Mouse (Mus musculus): ENCODE measurements around the gene Tomm40l.

Gene Tomm40l

DNA sequence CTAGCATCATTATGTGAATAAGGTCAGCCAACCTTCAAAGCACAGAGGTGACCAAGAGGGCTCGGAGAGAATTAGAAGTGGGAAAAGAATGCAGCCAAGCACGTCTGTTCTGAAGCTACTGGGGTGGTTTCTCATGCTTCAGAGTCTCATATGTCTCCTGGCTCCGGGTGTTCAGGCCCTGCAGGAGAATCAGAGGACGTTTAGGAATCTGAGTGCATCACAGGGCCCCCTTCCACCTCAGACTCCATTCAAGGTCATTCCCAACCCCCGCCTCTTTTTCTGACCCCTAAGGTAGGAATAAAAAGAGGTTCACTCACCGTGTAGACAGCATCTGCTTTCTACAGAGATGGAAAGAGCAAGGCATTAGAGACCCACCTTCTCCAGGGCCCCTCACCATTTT lies 7.4 kb upstream of the Tomm40l start:
- DNase-seq (ENCODE audit: low spot score), result no peak

DNA sequence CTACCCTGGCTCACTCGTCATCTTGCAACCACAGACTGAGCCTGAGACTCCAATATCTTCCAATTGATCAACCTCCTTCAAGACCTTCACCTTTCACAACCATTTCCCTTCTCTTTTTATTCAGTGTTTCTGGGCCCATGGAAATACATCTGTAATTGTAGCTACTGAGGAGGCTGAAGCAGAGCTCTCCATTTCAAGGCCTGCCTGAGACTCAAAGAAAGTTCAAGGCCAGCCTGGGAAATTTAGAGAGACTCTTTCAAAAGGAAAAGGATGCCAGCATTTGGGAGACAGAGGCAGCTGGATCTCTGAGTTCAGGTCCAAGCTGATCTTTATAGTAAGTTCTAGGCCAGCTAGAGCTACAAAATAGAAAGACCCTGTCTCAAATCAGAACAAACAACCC lies 5.6 kb upstream of the Tomm40l start:
- DNase-seq (ENCODE audit: low spot score), result no peak

DNA sequence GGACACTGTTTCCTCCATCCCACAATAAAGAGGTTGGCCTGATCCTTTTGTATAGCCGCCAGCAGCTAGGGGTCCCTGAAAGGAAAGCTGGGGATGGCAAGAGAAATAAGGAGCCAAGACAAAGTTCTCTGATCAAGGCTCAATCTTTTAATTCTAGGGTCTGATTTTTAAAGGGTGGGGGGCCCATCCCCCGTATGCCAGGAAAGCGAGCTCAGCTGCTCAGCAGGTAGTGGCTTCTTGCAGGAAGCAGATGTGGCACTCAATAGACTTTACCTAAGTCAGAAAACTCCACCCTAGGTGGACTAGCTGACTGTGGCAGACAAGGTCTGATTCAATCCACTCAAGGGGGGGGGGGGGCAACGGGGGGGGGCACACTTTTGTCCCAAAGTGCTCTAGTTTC lies 4.5 kb upstream of the Tomm40l start:
- DNase-seq (ENCODE audit: low spot score), result no peak

DNA sequence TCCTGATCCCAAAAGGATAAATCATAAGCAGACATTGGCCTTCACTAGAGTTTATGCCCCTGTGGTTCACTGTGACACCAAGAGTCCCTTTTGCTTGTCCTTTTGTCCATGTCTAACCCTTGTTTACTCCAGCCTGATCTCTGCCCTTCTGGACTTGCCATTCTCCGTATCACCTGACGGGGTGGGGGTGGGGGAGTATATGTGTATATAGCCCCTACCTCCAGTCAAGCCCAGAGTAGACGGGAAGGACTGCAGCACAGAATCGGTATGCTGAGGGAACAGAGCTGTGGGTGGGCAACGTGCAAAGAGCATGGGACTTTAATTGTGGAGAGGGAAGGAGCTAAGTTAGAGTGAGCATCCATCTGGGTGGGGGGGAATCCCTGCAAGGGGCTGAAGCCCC lies 2.5 kb upstream of the Tomm40l start, which contains the start of gene Apoa2:
Gene Apoa2 (plus strand): TSS at position 198 of the 400 bp plus-strand sequence.
- no peak for DNase-seq (ENCODE audit: low spot score)

DNA sequence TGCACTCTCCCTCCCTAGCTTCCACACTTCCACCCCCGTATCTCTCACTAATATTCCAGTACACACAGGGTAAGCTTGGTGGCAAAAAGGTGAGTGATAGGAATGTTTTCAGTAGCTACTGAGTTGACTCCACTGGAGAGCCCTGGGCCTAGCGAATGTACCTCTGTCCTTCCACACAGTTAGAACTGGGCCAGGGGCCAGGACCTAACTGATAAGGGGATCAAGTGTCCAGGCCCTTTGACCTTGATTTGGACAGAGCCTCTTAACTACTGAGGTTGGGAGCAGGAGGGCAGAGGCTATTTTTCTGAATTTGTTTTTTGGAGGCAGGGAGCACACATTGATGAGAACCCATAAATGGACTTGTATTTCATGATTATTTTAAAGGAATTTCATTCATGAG lies 1.5 kb upstream of the Tomm40l start:
- DNase-seq (ENCODE audit: low spot score), result peak; percentile 76

DNA sequence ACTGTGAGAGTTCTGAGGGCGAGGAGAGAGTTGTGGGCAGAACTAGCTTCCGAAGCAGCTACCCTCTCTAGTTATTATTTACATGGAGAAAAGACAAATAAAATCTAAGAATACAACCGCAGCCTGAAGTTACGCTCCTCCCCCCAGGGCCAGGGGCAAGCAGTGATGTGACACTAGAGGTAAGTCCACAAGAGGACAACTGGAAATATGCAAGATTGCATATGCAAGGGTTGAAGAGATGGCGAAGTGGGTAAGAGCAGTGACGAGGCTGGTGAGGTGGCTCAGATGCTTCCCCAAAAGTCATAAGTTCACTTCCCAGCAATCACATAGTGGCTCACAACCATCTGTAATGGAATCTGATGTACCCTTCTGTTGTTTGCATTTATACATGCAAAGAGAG lies 854 bp upstream of the Tomm40l start:
- DNase-seq (ENCODE audit: low spot score), result no peak

DNA sequence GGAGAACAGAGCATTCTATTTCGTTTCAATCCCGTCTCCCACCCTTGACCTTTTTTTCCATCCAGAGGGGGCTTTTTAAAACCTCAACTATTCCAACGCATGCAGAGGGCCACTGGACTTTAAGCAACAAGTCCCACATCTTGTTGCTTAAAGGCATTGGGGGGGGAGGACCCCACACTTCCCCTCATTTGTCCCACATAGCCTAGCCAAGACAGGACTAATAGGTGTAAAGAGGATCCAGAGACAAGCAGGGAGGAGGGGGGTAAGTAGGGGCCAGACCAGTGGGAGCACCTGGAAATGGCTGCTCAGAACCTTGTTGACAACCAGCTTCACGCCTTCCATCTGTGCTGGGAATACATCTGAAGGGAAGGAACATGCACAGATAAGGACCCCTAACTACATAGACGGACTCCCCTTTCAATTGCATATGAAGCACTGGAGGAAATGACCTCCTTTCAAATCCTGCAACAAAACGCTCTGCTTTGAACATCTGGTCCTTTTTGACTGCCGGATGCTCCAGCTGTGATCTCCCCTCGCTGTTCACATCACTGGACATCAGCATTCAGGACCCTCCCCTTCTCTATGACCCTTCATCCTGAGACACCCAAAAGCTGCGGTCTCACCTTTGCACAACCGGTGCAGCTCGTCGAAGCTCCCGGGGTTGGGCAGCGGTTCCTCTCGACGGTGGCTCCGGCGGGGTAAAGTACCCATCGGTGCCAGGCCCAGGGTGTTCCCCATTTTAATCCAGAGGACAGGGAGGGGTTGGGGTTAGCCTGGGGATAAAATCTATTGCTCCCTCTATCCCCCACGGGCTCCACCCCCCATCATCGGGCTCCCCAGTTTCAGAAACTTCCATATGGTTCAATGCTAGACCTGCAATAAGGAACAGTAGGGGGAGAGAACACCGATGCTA lies 777 bp downstream of the Tomm40l start:
- DNase-seq (ENCODE audit: low spot score), result peak; percentile 59

DNA sequence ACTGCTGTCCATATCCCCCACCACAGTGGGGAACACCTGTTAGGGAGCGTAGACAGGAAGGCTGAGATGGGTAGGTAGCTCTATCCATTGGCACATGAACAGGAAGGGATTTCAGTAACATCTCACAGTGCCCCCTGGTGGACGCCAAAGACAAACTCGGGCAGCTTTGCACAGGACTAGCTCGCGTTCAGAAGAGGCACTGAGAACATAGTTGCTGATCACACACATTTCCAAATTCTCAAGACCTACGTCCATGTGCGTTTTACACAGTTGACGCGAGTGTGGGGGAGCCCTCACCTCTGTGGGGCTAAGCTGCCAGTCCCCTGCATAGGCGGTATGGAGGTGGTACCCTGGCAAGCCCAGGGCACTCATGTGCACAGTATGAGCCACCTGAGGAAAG lies 1.4 kb downstream of the Tomm40l start:
- peak; percentile 95 for DNase-seq (ENCODE audit: low spot score)

DNA sequence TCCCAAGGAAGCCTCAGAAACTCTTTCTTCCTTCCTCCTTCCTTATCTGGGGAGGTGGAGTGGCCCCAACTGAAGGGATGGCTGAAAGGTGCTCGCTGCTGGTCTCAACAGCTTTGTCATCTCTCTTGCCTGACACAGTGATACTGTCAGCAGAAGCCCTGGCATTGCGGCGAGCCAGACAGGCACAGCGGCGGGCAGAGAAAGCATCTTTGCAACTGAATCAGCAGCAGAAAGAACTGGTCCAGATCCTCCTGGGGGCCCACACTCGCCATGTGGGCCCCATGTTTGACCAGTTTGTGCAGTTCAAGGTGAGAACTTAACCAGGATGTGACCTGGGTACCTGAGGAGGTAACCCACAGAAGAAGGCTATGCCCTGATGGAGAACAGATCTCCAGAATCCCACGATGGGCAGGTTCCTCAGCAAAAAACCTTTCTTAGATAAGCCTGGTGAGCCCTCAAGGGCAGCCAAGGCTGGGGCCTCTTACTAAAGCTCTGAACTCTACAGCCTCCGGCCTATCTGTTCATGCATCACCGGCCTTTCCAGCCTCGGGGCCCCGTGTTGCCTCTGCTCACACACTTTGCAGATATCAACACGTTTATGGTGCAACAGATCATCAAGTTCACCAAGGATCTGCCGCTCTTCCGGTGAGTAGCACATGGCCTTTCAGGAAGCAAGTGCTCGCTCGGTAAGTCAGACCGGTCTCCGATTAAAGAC lies 5.9 kb downstream of the Tomm40l start:
- no peak for DNase-seq (ENCODE audit: low spot score)

DNA sequence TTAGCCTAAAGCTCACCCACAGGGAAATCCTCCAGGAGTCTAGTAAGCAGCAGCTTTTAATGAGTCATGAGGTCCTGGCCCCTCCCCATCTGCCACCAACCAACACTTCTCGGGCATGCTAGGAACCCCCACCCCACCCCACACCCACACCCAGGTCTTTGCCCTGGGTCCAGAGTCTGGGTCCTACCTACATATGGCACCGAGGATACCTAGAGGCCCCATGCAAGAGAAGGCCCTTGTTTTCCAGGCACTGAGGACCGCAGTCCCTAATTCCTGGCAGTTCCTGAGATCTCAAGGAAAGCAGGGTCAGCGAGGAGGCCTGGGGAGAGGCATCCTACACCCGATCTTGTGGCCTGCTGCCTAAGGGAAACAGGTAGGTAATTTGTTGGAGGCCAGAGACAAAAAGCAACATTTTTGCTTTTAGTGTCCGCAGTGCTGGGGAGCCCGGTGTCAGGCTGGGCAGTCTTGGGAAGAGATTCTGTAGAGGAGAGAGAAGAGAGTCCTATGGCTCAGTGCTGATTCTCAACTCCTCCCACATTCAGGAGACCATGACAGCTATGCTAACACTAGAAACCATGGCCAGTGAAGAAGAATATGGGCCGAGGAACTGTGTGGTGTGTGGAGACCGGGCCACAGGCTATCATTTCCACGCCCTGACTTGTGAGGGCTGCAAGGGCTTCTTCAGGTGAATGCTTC lies 8.4 kb downstream of the Tomm40l start, which contains the start of gene Nr1i3:
Gene Nr1i3 (plus strand): TSS at position 170 of the 696 bp plus-strand sequence.
- DNase-seq (ENCODE audit: low spot score), result no peak

DNA sequence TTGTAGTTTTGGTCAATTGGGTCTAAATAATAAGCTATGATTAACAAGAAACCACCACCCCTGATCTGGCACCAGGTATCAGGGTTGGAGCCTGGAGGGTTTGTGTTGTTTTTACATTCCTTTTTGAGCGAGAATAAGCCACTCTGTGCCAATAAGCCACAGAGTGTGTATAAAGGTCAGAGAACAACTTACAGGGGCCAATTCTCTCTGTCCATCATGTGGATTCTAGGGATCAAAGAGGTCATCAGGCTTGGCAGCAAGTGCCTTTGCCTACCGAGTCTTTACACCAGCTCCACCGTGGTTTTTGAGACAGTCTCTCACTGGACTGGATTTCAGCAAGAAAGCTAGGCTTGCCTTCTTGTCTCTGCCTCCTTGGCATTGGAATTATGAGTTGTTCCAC lies 9.5 kb downstream of the Tomm40l start:
- DNase-seq (ENCODE audit: low spot score), result no peak

DNA sequence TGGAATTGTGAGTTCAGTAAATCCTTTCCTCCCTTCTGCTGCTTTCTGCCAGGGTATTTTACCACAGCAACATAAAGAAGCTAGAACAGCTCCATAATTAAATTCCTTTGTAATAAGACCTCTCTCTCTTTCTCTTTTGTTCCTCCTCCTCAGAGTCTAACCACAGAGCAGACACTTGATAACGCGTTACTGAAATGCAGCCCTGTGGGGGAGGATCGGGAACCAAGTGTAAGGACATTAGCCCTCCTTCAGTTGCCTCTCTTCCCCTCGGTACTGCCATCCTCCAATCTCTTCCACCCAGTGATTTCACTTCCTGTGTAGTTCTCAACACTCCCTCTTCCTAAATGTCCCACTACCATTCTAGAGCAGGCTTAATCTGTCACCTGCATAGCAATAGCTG lies 12.9 kb downstream of the Tomm40l start:
- no peak for DNase-seq (ENCODE audit: low spot score)

DNA sequence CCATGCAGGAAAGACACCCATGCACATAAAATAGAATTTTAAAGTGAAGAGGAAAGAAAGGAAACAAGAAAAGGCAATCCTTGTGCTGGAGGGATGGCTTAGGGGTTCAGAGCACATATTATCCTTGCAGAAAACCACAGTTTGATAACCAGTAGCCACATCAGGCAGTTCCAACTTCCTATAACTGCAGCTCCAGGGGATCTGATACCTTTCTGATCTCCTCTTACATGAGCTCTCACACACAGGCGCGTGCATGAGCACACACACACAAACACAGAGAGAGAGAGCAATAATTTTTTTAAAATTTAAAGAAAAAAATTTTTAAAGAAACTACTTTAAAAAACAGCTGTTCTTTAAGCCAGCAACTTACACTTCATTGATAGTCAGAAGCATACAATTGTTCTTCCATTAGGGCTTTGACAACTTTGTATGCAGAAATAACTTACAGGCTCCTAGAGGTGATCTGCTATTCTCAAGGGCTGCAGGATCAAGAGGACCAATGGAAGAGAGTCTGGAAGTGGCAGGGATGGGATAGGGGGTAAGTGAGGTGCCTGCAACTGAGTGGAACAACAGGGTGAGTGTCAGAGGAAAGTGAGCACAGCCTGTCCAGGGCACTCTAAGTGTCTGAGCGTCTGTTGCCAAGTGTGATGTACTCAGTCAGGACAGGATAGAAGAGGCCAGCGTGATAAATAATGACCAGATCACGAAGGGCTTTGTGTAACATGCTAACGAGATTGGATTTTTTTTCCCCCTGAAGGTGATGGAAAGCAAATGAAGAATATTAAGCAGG lies 16.4 kb downstream of the Tomm40l start:
- DNase-seq (ENCODE audit: low spot score), result no peak

DNA sequence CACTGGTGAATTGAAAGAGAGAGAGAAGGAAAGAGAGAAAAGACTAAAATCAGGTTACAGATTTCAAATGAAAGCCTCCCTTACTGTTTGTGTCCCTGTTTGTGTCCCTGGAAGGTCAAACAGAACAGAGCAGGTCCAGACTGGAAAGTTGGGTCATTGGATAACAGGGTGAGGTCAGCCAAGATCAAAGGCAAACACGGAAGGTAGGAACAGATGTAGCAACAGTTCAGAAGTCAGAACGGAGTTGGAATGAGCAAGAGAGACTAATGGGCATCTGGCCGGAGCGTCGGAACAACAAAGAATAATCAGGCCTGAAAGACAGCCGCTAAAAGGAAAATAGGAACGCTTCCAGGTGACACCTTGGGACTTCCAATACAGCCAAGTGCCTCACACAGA lies 18.1 kb downstream of the Tomm40l start:
- no peak for DNase-seq (ENCODE audit: low spot score)

DNA sequence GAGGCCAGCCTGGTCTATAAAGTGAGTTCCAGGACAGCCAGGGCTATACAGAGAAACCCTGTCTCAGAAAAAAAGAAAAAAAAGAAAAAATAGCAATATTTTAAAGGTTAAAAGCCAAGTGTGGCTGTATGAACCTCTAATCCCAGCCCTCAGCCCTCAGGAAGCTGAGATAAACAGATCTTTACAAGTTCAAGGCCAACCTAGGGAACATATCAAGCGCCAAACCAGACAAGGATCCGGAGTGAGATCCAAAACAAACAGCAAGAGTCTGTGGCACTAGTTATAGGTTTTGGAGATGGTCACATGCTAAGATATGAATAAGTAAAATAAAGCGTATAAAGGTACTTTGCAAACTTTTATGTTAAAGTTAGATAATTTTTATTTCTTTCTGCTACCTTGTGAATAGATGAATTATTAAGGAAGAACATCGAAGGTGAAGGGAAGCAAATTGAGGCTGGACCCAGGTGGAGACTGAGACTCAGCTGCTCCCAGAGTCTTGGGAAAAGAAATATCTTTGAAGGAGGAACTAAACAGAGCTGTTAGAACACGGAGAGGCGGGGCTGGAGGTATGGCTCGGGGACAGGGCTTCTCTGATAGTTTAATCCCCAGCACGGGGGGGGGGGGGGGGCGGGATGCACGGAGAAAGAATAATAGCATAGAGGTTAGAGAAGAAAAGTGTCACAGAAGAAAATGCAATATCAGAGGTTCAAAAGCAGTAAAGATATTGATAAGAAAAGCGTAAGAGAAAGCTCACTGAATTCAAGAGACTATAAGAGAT lies 18.7 kb downstream of the Tomm40l start:
- DNase-seq (ENCODE audit: low spot score), result no peak

DNA sequence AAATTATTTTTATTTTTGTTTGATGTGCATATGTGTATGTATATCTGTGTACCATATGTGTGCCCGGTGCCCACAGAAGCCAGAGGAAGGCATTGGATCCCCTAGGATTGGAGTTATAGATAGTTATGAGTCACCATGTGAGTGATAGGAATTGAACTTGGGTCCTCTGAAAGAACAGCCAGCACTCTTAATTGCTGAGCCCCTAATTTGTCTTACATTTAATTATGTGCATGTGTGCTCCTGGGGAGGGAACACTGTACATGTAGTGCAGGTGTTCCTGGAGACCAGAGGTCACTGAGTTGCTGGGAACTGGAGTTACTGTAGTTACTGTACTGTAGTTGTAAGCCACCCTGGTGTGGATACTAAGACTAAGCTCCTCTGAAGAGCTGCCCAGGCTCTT lies 21.5 kb downstream of the Tomm40l start:
- DNase-seq (ENCODE audit: low spot score), result no peak

DNA sequence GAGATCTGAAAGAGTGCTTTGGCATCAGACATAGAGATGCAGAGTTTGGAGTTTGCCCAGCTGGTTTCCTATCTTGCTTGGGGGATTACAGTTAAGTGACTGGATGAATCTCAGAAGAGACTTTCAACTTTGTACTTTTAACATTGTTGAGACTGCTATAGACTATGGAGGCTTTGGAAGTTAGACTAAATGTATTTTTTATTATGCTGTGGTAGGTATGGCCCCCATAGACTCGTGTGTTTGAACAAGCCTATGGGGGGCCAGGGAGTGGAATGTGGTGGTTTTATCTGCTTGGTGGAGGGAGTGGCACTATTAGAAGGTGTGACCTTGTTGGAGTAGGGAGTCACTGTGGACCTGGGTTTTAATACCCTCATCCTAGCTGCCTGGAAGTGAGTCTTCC lies 22.8 kb downstream of the Tomm40l start:
- DNase-seq (ENCODE audit: low spot score), result no peak

DNA sequence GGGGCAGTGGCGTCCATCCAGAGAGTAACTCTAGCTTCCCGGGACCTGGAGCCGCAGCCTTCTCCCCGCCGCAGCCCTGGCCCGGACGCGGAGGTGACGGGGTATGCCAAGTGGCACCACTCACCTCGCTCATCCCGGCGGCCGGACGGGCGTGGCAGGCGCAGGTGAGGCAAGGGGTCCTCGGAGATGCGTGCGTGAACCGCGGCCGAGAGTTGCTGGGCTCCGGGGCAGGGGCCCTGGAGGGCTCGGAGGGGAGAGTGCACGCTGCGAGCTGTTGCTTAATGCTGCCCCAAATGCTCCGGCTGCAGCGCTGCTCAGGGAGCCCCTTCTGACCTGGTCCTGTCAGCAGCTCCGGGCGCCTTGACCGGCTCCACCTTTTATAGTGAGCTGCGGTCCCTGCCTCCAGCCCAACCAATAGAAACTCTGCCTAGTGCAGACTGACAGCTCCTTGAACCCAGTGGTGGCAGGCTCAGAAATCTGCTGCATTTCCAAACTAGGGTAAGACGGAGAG lies 26.4 kb downstream of the Tomm40l start, which contains the start of gene Pcp4l1:
Gene Pcp4l1 (minus strand): TSS at position 382 of the 511 bp plus-strand sequence.
- peak; percentile 65 for DNase-seq (ENCODE audit: low spot score)

DNA sequence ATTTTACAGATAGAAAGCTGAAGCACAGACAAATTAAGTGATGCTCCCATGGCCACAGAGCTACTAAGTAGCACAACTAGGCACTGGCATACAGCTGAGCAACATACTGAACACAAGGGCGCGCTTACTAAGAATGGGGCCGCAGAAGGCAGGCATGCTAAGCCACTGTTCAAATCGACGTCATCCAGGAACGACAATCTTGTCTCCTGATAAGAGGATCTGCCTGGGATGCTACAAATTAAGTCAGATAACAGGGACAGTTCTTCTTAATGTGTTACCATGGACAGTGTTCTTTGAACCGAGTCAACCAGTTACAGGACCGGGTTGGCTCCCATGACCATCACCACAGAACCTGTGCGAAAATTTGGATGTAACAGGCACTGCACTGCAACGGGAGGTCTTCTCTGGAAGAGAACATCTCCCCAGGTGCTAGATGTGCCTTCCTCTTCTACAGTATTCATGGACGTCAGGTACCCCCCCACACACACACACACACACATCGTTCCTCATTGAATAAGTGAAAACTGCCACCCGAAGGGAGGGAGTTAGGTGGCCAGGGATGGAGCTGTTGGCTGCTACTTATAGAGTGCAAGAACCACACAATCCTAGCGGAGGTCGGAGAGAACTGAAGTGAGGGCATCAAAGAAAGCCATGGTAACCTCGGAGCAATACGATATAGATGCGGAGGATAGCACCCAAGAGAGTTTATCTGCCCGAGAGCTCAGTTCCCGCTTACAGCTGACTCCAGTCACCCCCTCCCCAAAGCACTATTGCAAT lies 27.1 kb downstream of the Tomm40l start:
- DNase-seq (ENCODE audit: low spot score), result no peak

Measured in testis, postnatal 10 days (tissue).